Mouse (Mus musculus): ENCODE data around the gene Lpcat3. TPM values are rescaled to one million over a fixed set of nuclear protein-coding genes. Genes with fewer than 3 reads are reported as not detected.

The Lpcat3 gene
- polyA plus RNA-seq, 1 experiment from 2014 or later, result 41.4 TPM

GRCm38 (mm10) chr6:124699962-124700610 is 37.3 kb downstream of the Lpcat3 start:
- 80% methylated on average over 11 of the region's 11 CpGs for WGBS
- Histone ChIP-seq H3K9me3 (no peaks in the 10 kb centered on the region), H3K4me1 (no peaks in the 10 kb centered on the region; the same call in 1 of the 2 replicates), H3K27me3 (replicated peaks; ENCODE audit: low read depth, poor library complexity, severe bottlenecking) (no peaks in the 10 kb centered on the region), H3K4me3 (no peak overlapping the region), H3K36me3 (replicated peaks) (peaks cover 73% of the 10 kb centered on the region), H3K27ac (replicated peaks) (no peak overlapping the region)
- no peak for DNase-seq (ENCODE audit: low spot score)

- WGBS, result 81% methylated on average over 8 of the region's 8 CpGs
- Histone ChIP-seq H3K27ac (replicated peaks) (no peak overlapping the region), H3K27me3 (replicated peaks; ENCODE audit: low read depth, poor library complexity, severe bottlenecking) (no peaks in the 10 kb centered on the region), H3K4me3 (no peak overlapping the region), H3K9me3 (no peaks in the 10 kb centered on the region), H3K36me3 (replicated peaks) (peaks cover 79% of the 10 kb centered on the region), H3K4me1 (no peaks in the 10 kb centered on the region; the same call in 1 of the 2 replicates)
- no peak for DNase-seq (ENCODE audit: low spot score)
Measured at GRCm38 (mm10) chr6:124701338-124701737, 38.5 kb downstream of the Lpcat3 start.

- Histone ChIP-seq H3K4me1 (no peaks in the 10 kb centered on the region; the same call in 1 of the 2 replicates), H3K36me3 (replicated peaks) (peaks cover 88% of the 10 kb centered on the region), H3K9me3 (no peaks in the 10 kb centered on the region), H3K27ac (replicated peaks) (no peak overlapping the region), H3K27me3 (replicated peaks; ENCODE audit: low read depth, poor library complexity, severe bottlenecking) (no peaks in the 10 kb centered on the region), H3K4me3 (no peak overlapping the region)
- WGBS, result 91% methylated on average over 17 of the region's 17 CpGs
- no peak for DNase-seq (ENCODE audit: low spot score)
Measured at GRCm38 (mm10) chr6:124702102-124702783, 39.4 kb downstream of the Lpcat3 start.

- Histone ChIP-seq H3K4me1 (no peaks in the 10 kb centered on the region; the same call in 1 of the 2 replicates), H3K27ac (replicated peaks) (no peak overlapping the region), H3K4me3 (no peak overlapping the region), H3K36me3 (replicated peaks) (peaks cover 93% of the 10 kb centered on the region), H3K9me3 (no peaks in the 10 kb centered on the region), H3K27me3 (replicated peaks; ENCODE audit: low read depth, poor library complexity, severe bottlenecking) (no peaks in the 10 kb centered on the region)
- peak; percentile 73 for DNase-seq (ENCODE audit: low spot score)
- 50% methylated on average over 3 of the region's 3 CpGs for WGBS
Measured at GRCm38 (mm10) chr6:124702784-124703103, 39.9 kb downstream of the Lpcat3 start.

- WGBS, result 82% methylated on average over 7 of the region's 7 CpGs
- DNase-seq (ENCODE audit: low spot score), result no peak
Measured at GRCm38 (mm10) chr6:124703789-124704188, 41.0 kb downstream of the Lpcat3 start.

GRCm38 (mm10) chr6:124704417-124704816 is 41.6 kb downstream of the Lpcat3 start:
- Histone ChIP-seq H3K36me3 (replicated peaks) (peaks cover 100% of the 10 kb centered on the region), H3K27me3 (replicated peaks; ENCODE audit: low read depth, poor library complexity, severe bottlenecking) (no peaks in the 10 kb centered on the region), H3K9me3 (no peaks in the 10 kb centered on the region), H3K27ac (replicated peaks) (no peak overlapping the region), H3K4me1 (peaks cover under 1% of the 10 kb centered on the region), H3K4me3 (no peak overlapping the region)
- no peak for DNase-seq (ENCODE audit: low spot score)
- WGBS, result 92% methylated on average over 2 of the region's 2 CpGs

More at GRCm38 (mm10) chr6:124703789-124704188, 41.0 kb downstream of the Lpcat3 start:
- Histone ChIP-seq H3K27me3 (replicated peaks; ENCODE audit: low read depth, poor library complexity, severe bottlenecking) (no peaks in the 10 kb centered on the region), H3K4me3 (no peak overlapping the region), H3K36me3 (replicated peaks) (peaks cover 100% of the 10 kb centered on the region), H3K27ac (replicated peaks) (no peak overlapping the region), H3K4me1 (no peaks in the 10 kb centered on the region; the same call in 1 of the 2 replicates), H3K9me3 (no peaks in the 10 kb centered on the region)

- 91% methylated on average over 5 of the region's 5 CpGs for WGBS
Measured at GRCm38 (mm10) chr6:124706061-124706627, 43.3 kb downstream of the Lpcat3 start.

GRCm38 (mm10) chr6:124708289-124708889 is 45.6 kb downstream of the Lpcat3 start:
- peaks cover 75% of the 10 kb centered on the region for H3K36me3 ChIP-seq (replicated peaks)
- H3K4me3 ChIP-seq, result no peak overlapping the region
- H3K27ac ChIP-seq (replicated peaks), result no peak overlapping the region
- no peaks in the 10 kb centered on the region for H3K9me3 ChIP-seq
- peaks cover 27% of the 10 kb centered on the region for H3K4me1 ChIP-seq
- WGBS, result 96% methylated on average over 10 of the region's 10 CpGs
- no peaks in the 10 kb centered on the region for H3K27me3 ChIP-seq (replicated peaks; ENCODE audit: low read depth, poor library complexity, severe bottlenecking)
- no peak for DNase-seq (ENCODE audit: low spot score)

More at GRCm38 (mm10) chr6:124706061-124706627, 43.3 kb downstream of the Lpcat3 start:
- no peak for DNase-seq (ENCODE audit: low spot score)
- H3K4me1 ChIP-seq, result peaks cover 18% of the 10 kb centered on the region
- H3K36me3 ChIP-seq (replicated peaks), result peaks cover 96% of the 10 kb centered on the region
- H3K9me3 ChIP-seq, result no peaks in the 10 kb centered on the region
- H3K4me3 ChIP-seq, result no peak overlapping the region
- H3K27me3 ChIP-seq (replicated peaks; ENCODE audit: low read depth, poor library complexity, severe bottlenecking), result no peaks in the 10 kb centered on the region
- H3K27ac ChIP-seq (replicated peaks), result no peak overlapping the region

- Histone ChIP-seq H3K4me3 (peak within 1 kb of the TSS; percentile 94), H3K36me3 (replicated peaks) (peaks cover 75% of the 10 kb centered on the region), H3K27ac (replicated peaks) (peak within 1 kb of the TSS; percentile 94), H3K9me3 (no peaks in the 10 kb centered on the region), H3K4me1 (peaks cover 37% of the 10 kb centered on the region), H3K27me3 (replicated peaks; ENCODE audit: low read depth, poor library complexity, severe bottlenecking) (no peaks in the 10 kb centered on the region)
- under 1% methylated on average over 76 of the region's 76 CpGs for WGBS
- peak; percentile 99 for DNase-seq (ENCODE audit: low spot score)
Measured at GRCm38 (mm10) chr6:124711824-124712782, 49.3 kb downstream of the Lpcat3 start, which contains the start of the genes Emg1 and Phb2. Gene Emg1 (minus strand): TSS chr6:124712178. Gene Phb2 (plus strand): TSS chr6:124712336.

- no peak for DNase-seq (ENCODE audit: low spot score)
- no peaks in the 10 kb centered on the region for H3K27me3 ChIP-seq (replicated peaks; ENCODE audit: low read depth, poor library complexity, severe bottlenecking)
- no peaks in the 10 kb centered on the region for H3K9me3 ChIP-seq
- peak overlapping the region; percentile 94 for H3K4me3 ChIP-seq
- peak overlapping the region; percentile 94 for H3K27ac ChIP-seq (replicated peaks)
- H3K36me3 ChIP-seq (replicated peaks), result peaks cover 75% of the 10 kb centered on the region
- WGBS, result 20% methylated on average over 11 of the region's 11 CpGs
- peaks cover 37% of the 10 kb centered on the region for H3K4me1 ChIP-seq
Measured at GRCm38 (mm10) chr6:124712918-124713317, 50.1 kb downstream of the Lpcat3 start.

- peak; percentile 66 for DNase-seq (ENCODE audit: low spot score)
- Histone ChIP-seq H3K36me3 (replicated peaks) (peaks cover 49% of the 10 kb centered on the region), H3K9me3 (no peaks in the 10 kb centered on the region), H3K27me3 (replicated peaks; ENCODE audit: low read depth, poor library complexity, severe bottlenecking) (no peaks in the 10 kb centered on the region), H3K4me1 (peaks cover 47% of the 10 kb centered on the region), H3K27ac (replicated peaks) (no peak overlapping the region), H3K4me3 (peak overlapping the region; percentile 51; the same call in 1 of the 2 replicates)
- WGBS, result 71% methylated on average over 20 of the region's 20 CpGs
Measured at GRCm38 (mm10) chr6:124716864-124717490, 54.1 kb downstream of the Lpcat3 start.
